ENCODE assay signal across 14 mouse cellular contexts in the genomic region with DNA sequence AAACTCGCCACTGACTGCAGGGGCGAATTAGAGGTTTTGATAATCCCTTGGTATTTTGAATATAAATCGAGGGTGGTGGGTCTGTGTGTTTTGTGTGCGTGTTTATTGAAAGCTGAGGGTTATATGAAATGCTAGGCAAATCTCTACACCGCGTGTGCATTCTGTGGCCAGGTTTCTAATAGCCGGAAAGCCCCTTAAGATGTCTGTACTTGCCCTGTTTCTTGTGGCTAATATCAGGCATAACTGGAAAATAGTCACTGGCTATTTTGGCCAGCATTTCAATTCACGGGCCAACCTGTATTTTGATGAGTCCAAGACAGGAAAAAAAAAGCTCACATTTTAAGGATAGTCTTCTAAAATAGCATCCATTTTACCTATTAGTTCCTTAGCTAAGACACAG. TPM values are rescaled to one million over a fixed set of nuclear protein-coding genes. Genes with fewer than 3 reads are reported as not detected.
DNase-seq lines count a peak whose midpoint lies in the region; ATAC-seq and TF ChIP-seq lines count a peak whose summit lies in the region.
"Had no signal": no experiment of that assay in that cellular context is flagged by ENCODE, and none has a peak within 500 bp of the region (broad histone marks: within the 10 kb centered on the region; RNA-seq: fewer than 3 reads in every experiment).

No protein-coding gene starts in this region.

- WGBS in heart, embryonic 10.5 days: 60% methylated on average over 8 of the region's 8 CpGs
- WGBS in midbrain, embryonic 10.5 days: 79% methylated on average over 8 of the region's 8 CpGs
- WGBS in midbrain, embryonic 11.5 days: 63% methylated on average over 8 of the region's 8 CpGs
- WGBS in limb, embryonic 14.5 days: 46% methylated on average over 8 of the region's 8 CpGs

- ATAC-seq in midbrain, embryonic 11.5 days (ENCODE audit: low FRiP score): no peak
- no peak for ATAC-seq in limb, embryonic 14.5 days (ENCODE audit: low FRiP score, low read depth)

- H3K4me2 ChIP-seq in midbrain, embryonic 11.5 days: no peak overlapping the region
- peak overlapping the region; percentile 22 for H3K4me2 ChIP-seq in limb, embryonic 14.5 days (replicated peaks; ENCODE audit: low read depth, low read length, severe bottlenecking)

- H3K4me3 ChIP-seq in heart, embryonic 10.5 days: peak overlapping the region; percentile 4; the same call in 1 of the 2 replicates
- no peak overlapping the region for H3K4me3 ChIP-seq in midbrain, embryonic 10.5 days
- no peak overlapping the region for H3K4me3 ChIP-seq in midbrain, embryonic 11.5 days (ENCODE audit: low read depth, low read length)
- H3K4me3 ChIP-seq in limb, embryonic 14.5 days (replicated peaks; ENCODE audit: low read length): no peak overlapping the region
- H3K4me3 ChIP-seq: erythroblast, embryonic 14.5 days; layer of hippocampus, adult 2 months had no signal

- H3K36me3 ChIP-seq in heart, embryonic 10.5 days: no peaks in the 10 kb centered on the region
- peaks cover 12% of the 10 kb centered on the region for H3K36me3 ChIP-seq in midbrain, embryonic 10.5 days
- H3K36me3 ChIP-seq in midbrain, embryonic 11.5 days (ENCODE audit: control insufficient read depth, insufficient read depth, low read length): no peaks in the 10 kb centered on the region
- H3K36me3 ChIP-seq in limb, embryonic 14.5 days (ENCODE audit: control insufficient read depth, insufficient read depth, low read length): no peaks in the 10 kb centered on the region
- H3K36me3 ChIP-seq: G1E had no signal

- no peak for TF ChIP-seq POLR2A in limb, embryonic 14.5 days (IDR thresholded peaks at IDR 0.05; ENCODE audit: borderline replicate concordance, extremely low read depth, insufficient read depth, insufficient read length)

- no peak for DNase-seq in heart, embryonic 10.5 days (ENCODE audit: low spot score)
- DNase-seq in heart, postnatal 4 days: no peak
- DNase-seq in midbrain, embryonic 10.5 days (ENCODE audit: low spot score): no peak
- no peak for DNase-seq in midbrain, embryonic 11.5 days (ENCODE audit: low spot score, missing footprints)
- DNase-seq in limb, embryonic 14.5 days (ENCODE audit: low spot score): no peak
- DNase-seq in embryo, embryonic 10.5 days (ENCODE audit: low spot score): no peak
- no peak for DNase-seq in right cerebral cortex, postnatal 4 days
- DNase-seq: adrenal gland, postnatal 10 days; cerebellum, postnatal 14 days; lung, postnatal 36 days had no signal

- H3K27me3 ChIP-seq in heart, embryonic 10.5 days (ENCODE audit: insufficient read depth, poor library complexity, severe bottlenecking): no peaks in the 10 kb centered on the region
- peaks cover 5% of the 10 kb centered on the region; the same call in 1 of the 2 replicates for H3K27me3 ChIP-seq in midbrain, embryonic 10.5 days (ENCODE audit: low read depth, poor library complexity, severe bottlenecking)
- H3K27me3 ChIP-seq in midbrain, embryonic 11.5 days (ENCODE audit: control insufficient read depth, insufficient read depth, low read length): no peaks in the 10 kb centered on the region
- no peaks in the 10 kb centered on the region for H3K27me3 ChIP-seq in limb, embryonic 14.5 days (ENCODE audit: control insufficient read depth, insufficient read depth, low read length)

- H3K4me1 ChIP-seq in heart, embryonic 10.5 days: peaks cover 62% of the 10 kb centered on the region
- H3K4me1 ChIP-seq in midbrain, embryonic 10.5 days: peaks cover 75% of the 10 kb centered on the region
- H3K4me1 ChIP-seq in midbrain, embryonic 11.5 days (ENCODE audit: control insufficient read depth, insufficient read depth, low read length): peaks cover 49% of the 10 kb centered on the region
- H3K4me1 ChIP-seq in limb, embryonic 14.5 days (ENCODE audit: control insufficient read depth, insufficient read depth, low read length): peaks cover 41% of the 10 kb centered on the region

- H3K9me3 ChIP-seq in heart, embryonic 10.5 days: no peaks in the 10 kb centered on the region
- H3K9me3 ChIP-seq in midbrain, embryonic 10.5 days (replicated peaks): no peaks in the 10 kb centered on the region
- H3K9me3 ChIP-seq in midbrain, embryonic 11.5 days (ENCODE audit: control insufficient read depth, low read length): no peaks in the 10 kb centered on the region
- H3K9me3 ChIP-seq in limb, embryonic 14.5 days (ENCODE audit: control insufficient read depth, low read length): no peaks in the 10 kb centered on the region

- H3K9ac ChIP-seq in midbrain, embryonic 11.5 days (ENCODE audit: low read length): no peak overlapping the region
- no peak overlapping the region for H3K9ac ChIP-seq in limb, embryonic 14.5 days (ENCODE audit: low read depth, low read length, severe bottlenecking)
- H3K9ac ChIP-seq: liver, embryonic 14.5 days had no signal

- peak overlapping the region; percentile 83; the same call in 1 of the 2 replicates for H3K27ac ChIP-seq in heart, embryonic 10.5 days
- 0 out of 2 replicates have a peak overlapping the region, but pooled peaks have one; percentile 63 for H3K27ac ChIP-seq in midbrain, embryonic 10.5 days (replicated peaks)
- H3K27ac ChIP-seq in midbrain, embryonic 11.5 days (ENCODE audit: low read depth, low read length): no peak overlapping the region
- H3K27ac ChIP-seq in limb, embryonic 14.5 days (replicated peaks; ENCODE audit: low read depth, low read length): no peak overlapping the region
- H3K27ac ChIP-seq: layer of hippocampus, adult 2 months; liver, embryonic 14.5 days had no signal

RNA-seq across cellular contexts. Expression of gene Lef1, which starts 28.5 kb away (rescaled TPM):
- polyA plus RNA-seq in heart, embryonic 10.5 days (2016; fragmentation: Nextera tagmentation; extraction: Ambion mirVana): 22.2 and 29.3 TPM in 2 replicates
- 1 to 10 TPM in 1 of 2 experiments, under 1 TPM in 1; 0.67 to 1.1 TPM for total RNA-seq in heart, postnatal 4 days (2021)
- 58.4 and 60.6 TPM in 2 replicates for polyA plus RNA-seq in midbrain, embryonic 10.5 days (2016; fragmentation: Nextera tagmentation; extraction: Ambion mirVana)
- polyA plus RNA-seq in midbrain, embryonic 11.5 days (2014; fragmentation: Nextera tagmentation; extraction: Ambion mirVana): 66.9 and 67.7 TPM in 2 replicates
- polyA plus RNA-seq in limb, embryonic 14.5 days (2012; rRNA removed): 30.8 and 41.9 TPM in 2 replicates
- 39.9 and 44.3 TPM in 2 replicates for polyA plus RNA-seq in limb, embryonic 14.5 days (2014; fragmentation: Nextera tagmentation; extraction: Ambion mirVana)
- polyA plus RNA-seq: erythroblast, embryonic 14.5 days; G1E had no signal

Comparison
In these comparisons a context has a peak if more than half of its experiments do, and no peak if none do; other contexts are left out.
1. H3K27ac ChIP-seq: peak in heart, embryonic 10.5 days (single experiment) and midbrain, embryonic 10.5 days (single experiment); none in midbrain, embryonic 11.5 days (single experiment) and limb, embryonic 14.5 days (single experiment).